Mouse (Mus musculus) macrophage (primary cell): Measurements from ENCODE around the gene Prom1. TPM values are rescaled to one million over a fixed set of nuclear protein-coding genes. Genes with fewer than 3 reads are reported as not detected.
"Not testable (repeated sequence)": the region's sequence is repeated elsewhere in the genome, so short reads cannot be mapped to it uniquely, and the experiment has no call there.

Experiments
- H3K27ac ChIP-seq: fragments of 350-480 bp; formaldehyde crosslinking; 2 replicates; pipeline ENCODE4 v1.9.0; 2021
- H3K36me3 ChIP-seq: fragments of 350-480 bp; formaldehyde crosslinking; 2 replicates; pipeline ENCODE4 v1.9.0; 2021; ENCODE audit errors: inconsistent target
- H3K4me3 ChIP-seq: fragments of 350-480 bp; formaldehyde crosslinking; 2 replicates; pipeline ENCODE4 v1.9.0; 2021; ENCODE audit errors: inconsistent target
- H3K79me2 ChIP-seq: fragments of 350-480 bp; formaldehyde crosslinking; 2 replicates; pipeline ENCODE4 v1.9.0; 2021; ENCODE audit errors: inconsistent target
- WGBS: methylation state at CpG from one replicate; pipeline ENCODE4 v1.1.7; 2026; ENCODE audit warnings: inconsistent platforms; ENCODE audit not compliant: missing documents; 5-methylcytosine and 5-hydroxymethylcytosine counted together
- polyA plus RNA-seq: library from polyadenylated mRNA; stranded (reverse); fragments of 250-400 nt; gene quantifications from 3 replicates; pipeline ENCODE4 v1.2.4, GENCODE M21; 2018; ENCODE audit warnings: inconsistent platforms
- total RNA-seq, 78 experiments: library from RNA; depleted of rRNA; stranded (reverse); fragments of 250-400 nt; gene quantifications; 1 replicate in 9 of 78; 2 replicates in 24 of 78; 3 replicates in 43 of 78; 4 replicates in 2 of 78; pipeline ENCODE4 v1.2.4; 2018; ENCODE audit warnings: inconsistent platforms in 56 of 78

Prom1 gene
- not detected for total RNA-seq (2018; cell fraction: chromatin; rRNA removed)
- total RNA-seq (2018; cell fraction: cytosol; rRNA removed) = under 1 TPM in 6 of 26 experiments, not detected in 20; 0.05 to 0.32 (median 0.11) TPM
- 1 to 10 TPM in 1 of 26 experiments, under 1 TPM in 1, not detected in 24; 0.72 to 1.2 TPM for total RNA-seq (2018; cell fraction: nucleus; rRNA removed)
- 0.20 TPM in 1 of 3 replicates, not detected in the others for polyA plus RNA-seq

DNA sequence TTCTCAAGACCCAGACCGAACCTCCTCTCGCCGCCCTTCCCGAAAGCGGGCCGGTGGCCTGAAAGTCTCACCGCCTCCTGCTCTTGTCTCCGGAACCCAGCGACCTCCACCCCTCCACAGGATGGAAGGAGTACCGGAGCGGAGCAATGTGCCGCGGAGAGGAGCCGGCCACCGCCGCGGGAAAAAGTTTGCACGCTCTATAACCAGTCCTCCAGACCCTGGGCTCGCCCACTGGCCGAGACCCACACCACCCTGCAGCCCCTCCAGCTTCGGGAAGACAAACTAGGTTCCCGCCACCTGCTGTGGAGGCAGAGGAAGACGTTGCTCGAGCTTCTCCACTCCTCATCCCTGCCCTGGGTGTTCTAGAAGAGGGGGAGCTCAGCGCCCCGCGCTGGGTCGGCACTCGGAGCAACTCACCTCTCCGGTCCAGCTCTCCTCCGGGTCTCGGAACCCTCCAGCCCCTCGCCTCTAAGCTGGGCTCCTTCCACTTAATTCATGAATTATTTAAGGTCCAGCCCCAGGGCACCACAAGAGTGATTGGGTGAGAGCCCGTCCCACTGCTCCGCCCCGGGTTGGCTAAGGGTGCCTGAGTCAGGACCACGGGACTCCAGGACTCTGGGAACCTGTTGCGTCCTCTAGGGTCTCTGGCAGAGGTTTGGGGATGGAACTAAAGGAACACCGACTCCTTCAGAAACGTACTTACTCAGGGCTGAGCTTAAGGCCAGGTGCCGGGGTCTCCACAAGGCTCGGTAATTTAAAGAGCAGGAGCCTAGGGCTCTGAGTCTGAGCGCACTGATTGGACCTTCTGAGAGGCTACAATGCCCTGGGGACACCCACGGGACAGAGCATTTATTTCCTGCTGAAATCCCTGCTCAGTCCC is at the start of gene Prom1:
Gene Prom1, minus strand, starts transcription at position 802 of the 880 bp plus-strand sequence.
- Histone ChIP-seq H3K27ac (no peak within 1 kb of the TSS), H3K4me3 (no peak within 1 kb of the TSS), H3K36me3 (no peaks in the 10 kb centered on the region), H3K79me2 (no peaks in the 10 kb centered on the region)
- WGBS = 12% methylated on average over 43 of the region's 44 CpGs

DNA sequence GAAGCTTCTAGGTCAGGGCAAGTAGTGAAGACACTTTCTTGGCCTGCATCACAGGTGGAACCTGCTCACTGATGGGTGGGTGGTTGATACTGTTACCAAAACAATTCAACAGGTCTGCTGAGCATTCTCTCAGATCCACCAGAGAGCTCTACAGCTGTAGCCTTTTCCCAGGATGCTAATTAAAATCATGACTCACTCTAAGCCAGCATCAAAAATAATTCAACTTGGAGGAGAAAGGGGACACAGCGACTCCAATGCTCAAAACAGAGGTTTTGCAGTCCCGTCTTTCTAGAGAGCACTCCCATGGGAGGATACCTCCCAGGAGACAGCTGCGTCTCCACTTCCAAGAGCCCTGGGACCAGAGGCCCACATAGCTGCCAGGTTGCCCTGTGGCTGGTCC is 45.9 kb upstream of the Prom1 start:
- WGBS = 100% methylated on average over 3 of the region's 3 CpGs

DNA sequence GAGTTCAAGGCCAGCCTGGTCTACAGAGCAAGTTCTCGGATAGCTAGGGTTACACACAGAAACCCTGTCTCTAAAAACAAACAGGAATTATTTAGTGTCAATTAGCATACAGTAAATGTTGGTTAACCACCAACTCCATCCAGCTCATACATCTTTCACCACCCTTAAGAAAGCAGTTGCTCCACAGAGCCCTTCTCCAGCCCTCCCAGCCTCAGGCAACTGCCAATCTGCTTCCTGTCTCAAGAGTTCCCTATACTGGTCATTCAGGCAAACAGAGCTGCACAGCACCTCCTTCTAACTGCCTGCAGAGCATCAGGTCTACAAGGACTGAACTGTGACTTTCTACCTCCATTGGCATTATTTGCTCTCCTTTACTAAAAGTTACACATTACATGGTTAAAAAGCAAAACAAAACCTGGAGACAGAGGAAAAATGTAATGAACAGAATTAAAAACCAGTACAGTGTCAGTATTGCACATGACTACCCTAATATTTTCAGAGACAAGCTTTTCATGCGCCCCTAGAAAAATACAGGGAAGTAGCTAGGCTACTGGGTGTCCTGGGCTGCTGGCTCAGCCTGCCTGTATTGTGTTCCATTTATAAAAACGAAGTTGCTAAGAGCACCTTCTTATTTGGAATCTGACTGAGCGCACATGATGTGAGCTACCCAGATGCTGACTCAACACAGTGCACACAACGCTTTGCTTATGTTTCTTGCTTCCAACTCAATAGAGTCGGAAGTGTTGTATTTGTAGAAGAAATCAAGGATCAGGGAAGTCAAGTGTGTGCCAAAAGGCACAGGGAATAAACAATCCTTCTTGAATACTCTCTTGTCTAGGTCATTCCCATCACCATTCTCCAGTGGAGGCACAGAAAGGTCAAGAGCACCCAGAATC is 44.9 kb upstream of the Prom1 start:
- no peaks in the 10 kb centered on the region for H3K79me2 ChIP-seq
- 47% methylated on average over 6 of the region's 6 CpGs for WGBS
- no peak overlapping the region for H3K27ac ChIP-seq
- H3K36me3 ChIP-seq = no peaks in the 10 kb centered on the region
- H3K4me3 ChIP-seq = no peak overlapping the region

More for the DNA sequence above, 45.9 kb upstream of the Prom1 start:
- H3K36me3 ChIP-seq = no peaks in the 10 kb centered on the region
- no peak overlapping the region for H3K4me3 ChIP-seq
- H3K27ac ChIP-seq = no peak overlapping the region
- H3K79me2 ChIP-seq = no peaks in the 10 kb centered on the region

DNA sequence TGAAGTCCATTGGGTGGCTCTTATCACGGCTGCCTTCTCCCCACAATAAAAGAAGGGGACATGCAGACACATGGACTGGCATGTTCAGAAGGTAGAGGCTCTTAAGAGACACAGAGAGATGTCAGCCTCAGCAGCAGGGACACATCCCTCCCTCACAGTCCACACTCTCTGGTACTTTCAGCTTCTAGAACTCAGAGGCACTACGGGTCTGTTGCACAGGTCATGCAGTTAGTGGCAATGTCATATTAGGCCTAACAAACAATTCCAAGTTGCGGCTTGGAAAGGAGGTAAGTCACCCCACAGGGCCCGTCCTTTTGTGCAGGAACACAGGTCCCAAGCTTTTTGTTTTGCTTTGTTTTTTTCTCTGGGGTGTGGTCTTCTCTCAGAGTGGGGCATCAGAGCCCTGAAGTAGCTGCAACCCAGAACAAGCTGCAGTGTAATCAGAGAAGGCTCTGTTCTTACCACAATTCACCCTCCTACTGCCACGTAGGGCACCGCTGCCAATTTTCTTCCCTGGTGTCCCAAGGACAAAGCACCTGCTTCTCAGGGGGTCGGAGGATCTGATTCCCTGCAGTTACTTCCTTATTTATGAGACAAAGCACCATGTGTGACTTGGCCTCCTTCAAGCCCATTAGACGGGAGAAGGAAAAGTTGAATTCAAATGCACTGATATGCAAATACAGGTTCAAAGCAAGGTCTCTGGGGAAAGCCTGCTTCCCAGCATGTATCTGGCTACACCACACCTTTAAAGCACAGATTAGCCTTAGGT is 41.8 kb upstream of the Prom1 start:
- H3K4me3 ChIP-seq = no peak overlapping the region
- H3K36me3 ChIP-seq = no peaks in the 10 kb centered on the region
- 76% methylated on average over 8 of the region's 8 CpGs for WGBS
- H3K79me2 ChIP-seq = no peaks in the 10 kb centered on the region
- H3K27ac ChIP-seq = no peak overlapping the region

DNA sequence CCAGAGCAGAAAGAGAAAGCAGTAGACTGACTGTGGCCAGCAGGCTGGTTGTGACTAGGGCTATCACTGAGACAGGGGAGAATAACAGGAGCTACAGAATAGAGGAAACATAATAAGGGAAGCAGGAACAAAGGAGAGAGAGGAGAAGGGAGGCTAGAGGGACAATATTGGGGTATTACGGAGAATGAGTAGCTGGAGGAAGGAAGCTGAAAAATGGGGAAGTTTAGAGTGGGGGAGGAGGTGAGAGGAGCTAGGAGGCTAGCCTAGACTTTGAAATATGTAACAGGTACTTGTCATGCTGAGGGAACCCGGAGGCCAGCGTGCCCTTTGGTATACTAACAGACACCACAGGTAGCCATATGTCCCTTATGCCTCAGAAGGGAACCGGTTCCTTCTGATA is 25.7 kb upstream of the Prom1 start:
- Histone ChIP-seq H3K36me3 (no peaks in the 10 kb centered on the region), H3K27ac (no peak overlapping the region), H3K4me3 (no peak overlapping the region), H3K79me2 (no peaks in the 10 kb centered on the region)
- WGBS = 31% methylated on average over 4 of the region's 4 CpGs

DNA sequence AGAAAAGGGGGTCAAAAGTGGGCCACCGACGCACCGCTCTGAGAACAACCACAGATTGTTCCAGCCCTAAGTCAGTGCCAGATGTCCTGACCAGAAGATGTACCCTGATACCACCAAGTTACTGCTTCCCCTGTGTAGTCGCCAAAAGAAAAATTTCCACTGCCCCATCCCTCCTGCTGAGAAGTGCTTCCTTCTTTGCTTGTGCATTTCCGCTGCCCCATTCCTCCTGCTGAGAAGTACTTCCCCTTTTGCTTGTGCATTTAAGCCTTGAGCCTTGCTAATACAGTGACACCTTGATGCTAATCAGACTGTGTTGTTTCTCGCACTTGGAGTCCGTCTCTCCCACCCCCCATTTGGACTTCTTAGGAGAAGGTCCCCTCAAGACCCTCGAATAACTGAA is 24.7 kb upstream of the Prom1 start:
- H3K79me2 ChIP-seq, H3K27ac ChIP-seq, H3K4me3 ChIP-seq, H3K36me3 ChIP-seq: not testable (repeated sequence)
- 100% methylated on average over 5 of the region's 8 CpGs for WGBS

DNA sequence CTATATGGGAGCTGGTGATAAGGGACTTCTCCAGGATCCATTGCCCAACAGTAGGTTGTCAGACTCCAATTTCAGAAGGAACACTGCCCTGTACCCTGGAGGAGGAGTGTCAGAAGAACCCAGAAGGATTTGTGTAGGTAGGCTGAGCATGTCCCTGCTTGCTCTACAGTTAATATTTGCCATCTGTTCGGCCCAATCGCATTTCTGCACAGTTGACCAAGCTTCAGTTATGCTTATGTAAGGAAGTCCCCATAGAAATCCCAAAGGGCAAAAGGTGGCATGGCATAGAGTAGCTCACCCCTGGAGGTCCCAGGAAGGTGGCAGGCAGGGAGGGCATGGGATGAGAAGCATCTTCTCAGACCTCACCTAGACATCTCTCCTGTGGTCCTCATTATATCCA is 19.6 kb upstream of the Prom1 start:
- Histone ChIP-seq H3K27ac (no peak overlapping the region), H3K79me2 (no peaks in the 10 kb centered on the region), H3K36me3 (no peaks in the 10 kb centered on the region), H3K4me3 (no peak overlapping the region)
- 95% methylated on average over 2 of the region's 2 CpGs for WGBS

DNA sequence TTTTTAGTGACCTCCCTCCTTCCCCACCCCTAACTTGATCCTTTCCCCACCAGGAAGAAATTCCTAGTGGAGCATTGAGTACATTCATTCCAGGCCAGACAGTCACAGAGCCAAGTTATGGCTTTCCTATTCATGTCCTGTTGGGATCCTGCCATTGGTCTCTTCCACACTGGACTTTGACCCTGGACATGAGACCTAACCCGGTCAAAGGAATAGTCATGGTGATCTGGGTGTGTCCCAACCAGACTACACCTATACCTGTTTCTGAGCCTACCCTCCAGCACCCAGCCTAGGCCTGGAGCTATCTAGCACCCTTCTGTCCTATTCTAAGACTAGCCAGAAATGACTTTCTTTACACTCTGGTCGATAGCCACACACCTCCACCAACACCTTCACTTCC is 11.3 kb upstream of the Prom1 start:
- Histone ChIP-seq H3K27ac (no peak overlapping the region), H3K4me3 (no peak overlapping the region)
- 83% methylated on average over 2 of the region's 2 CpGs for WGBS

DNA sequence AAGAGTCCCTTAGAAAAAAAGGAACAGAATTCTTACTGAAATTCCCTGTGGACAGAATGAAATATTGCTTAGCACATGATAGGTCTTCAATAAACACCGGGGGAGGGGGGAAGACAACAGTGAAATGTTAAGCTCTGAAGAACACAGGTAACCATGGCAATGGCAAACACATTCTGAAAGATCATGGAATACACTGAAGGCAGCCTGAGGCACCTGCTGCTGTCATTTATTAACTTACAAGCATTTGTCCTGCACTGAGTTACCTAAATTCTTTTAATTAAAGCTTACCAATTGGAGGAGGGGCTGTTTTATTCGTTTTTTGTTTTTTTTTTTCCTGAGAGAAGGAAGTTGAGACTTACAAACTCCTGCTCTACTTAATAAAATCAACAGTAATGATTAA is 7.3 kb upstream of the Prom1 start:
- Histone ChIP-seq H3K27ac (no peak overlapping the region), H3K4me3 (no peak overlapping the region), H3K36me3 (no peaks in the 10 kb centered on the region), H3K79me2 (no peaks in the 10 kb centered on the region)
- WGBS = 72% methylated on average over 2 of the region's 2 CpGs

More for the DNA sequence above, 11.3 kb upstream of the Prom1 start:
- H3K36me3 ChIP-seq = no peaks in the 10 kb centered on the region
- H3K79me2 ChIP-seq = no peaks in the 10 kb centered on the region

DNA sequence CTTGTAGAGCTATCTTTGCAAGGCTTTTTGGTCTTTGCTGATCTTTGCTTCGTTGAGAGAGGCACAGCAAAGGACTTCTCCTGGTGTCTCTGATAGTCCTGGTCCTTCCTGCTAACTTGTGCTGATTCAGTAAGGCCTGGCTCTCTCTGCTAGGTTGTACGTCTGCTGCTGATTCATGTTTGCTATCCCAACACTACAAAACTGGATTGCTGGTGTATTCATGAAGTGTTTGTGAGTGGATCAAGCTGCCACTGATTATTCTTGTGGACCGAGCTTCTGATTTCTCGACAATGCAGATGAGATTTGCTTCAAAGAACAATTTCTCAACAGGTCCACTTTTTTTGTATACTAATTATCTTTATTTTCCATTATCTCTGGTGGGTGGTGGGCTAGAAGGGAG is 6.3 kb upstream of the Prom1 start:
- Histone ChIP-seq H3K27ac (no peak overlapping the region), H3K36me3 (no peaks in the 10 kb centered on the region), H3K4me3 (no peak overlapping the region), H3K79me2 (no peaks in the 10 kb centered on the region)
- 93% methylated on average over 4 of the region's 4 CpGs for WGBS

DNA sequence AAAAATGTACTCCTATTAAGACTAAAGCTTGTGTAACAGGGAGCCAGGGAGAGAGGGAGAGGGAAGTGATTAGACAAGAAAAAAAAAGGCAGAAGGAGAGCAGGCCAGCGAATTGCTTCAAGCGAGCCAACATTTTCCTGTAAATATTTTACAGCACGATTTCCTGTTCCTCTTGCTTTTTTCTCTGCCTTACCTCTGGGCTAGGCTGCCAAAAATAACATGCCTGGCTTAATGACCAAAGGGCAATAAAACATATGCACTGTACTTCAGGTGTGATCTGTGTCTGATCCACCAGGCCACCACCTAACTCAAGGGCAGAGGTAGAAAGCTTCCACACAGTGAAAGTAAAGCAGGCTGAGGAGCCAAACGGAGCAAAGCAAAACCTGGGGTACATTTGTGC is 3.4 kb upstream of the Prom1 start:
- 17% methylated on average over 4 of the region's 4 CpGs for WGBS
- no peak overlapping the region for H3K27ac ChIP-seq
- no peak overlapping the region for H3K4me3 ChIP-seq
- H3K36me3 ChIP-seq = no peaks in the 10 kb centered on the region
- no peaks in the 10 kb centered on the region for H3K79me2 ChIP-seq

DNA sequence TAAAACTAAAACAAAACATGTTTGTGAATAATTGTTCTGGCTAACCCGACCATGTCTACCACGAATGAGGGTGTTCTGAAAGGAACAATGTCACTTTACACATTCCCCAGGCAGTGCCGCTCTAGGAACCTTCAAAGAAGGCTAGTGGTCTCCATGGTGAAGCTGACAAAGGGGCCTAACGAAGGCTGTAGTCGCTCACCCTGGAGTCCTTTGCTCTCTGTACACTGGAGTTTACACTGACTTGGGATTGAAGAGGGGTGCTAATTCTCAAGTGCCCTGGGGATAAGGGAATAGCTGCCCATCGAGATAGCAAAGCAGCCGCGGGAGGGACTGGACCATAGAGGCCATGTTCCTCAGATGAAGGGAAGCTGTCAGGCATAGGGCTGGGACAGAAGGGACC is 2.9 kb upstream of the Prom1 start:
- no peak overlapping the region for H3K4me3 ChIP-seq
- 89% methylated on average over 8 of the region's 8 CpGs for WGBS
- H3K27ac ChIP-seq = no peak overlapping the region
- no peaks in the 10 kb centered on the region for H3K36me3 ChIP-seq
- H3K79me2 ChIP-seq = no peaks in the 10 kb centered on the region

DNA sequence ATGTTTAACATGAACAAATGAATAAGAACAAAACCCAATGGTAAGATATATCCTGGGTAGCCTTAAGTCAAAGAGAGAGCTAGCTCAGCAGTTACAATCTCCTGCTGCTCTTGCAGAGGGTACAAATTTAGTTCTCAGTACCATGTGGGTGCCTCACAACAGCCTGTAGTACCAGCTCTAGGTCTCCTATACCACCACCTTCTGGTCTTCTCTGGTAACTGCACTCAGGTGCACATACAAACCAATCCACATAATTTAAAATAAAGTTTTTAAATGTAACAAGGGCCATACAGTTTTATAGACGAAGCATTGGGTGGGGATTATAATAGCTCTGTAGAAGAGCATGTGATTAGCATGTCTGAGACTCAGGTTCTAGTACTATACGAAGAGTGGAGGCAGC is 2.3 kb upstream of the Prom1 start:
- Histone ChIP-seq H3K79me2 (no peaks in the 10 kb centered on the region), H3K4me3 (no peak overlapping the region), H3K27ac (no peak overlapping the region), H3K36me3 (no peaks in the 10 kb centered on the region)
- 92% methylated on average over 2 of the region's 2 CpGs for WGBS

DNA sequence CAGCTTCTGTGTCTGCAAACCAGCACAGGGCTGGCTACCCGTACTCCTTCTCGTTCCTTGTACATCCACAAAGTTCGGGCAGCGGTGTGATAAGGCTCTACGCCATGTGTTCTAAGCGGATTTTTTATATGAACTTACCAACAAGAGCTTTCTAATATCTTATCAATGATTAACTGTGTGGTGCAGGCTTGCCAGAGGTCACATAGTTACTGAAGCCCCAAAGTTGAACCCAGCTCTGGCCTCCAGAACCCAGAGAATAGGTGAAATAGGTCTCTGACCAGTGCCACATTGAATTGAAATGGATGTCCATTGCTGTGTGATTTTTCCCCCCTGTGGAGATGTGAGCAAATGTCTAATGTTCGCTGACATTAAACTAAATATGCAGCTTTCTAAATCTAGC is 1.3 kb upstream of the Prom1 start:
- 98% methylated on average over 7 of the region's 7 CpGs for WGBS
- Histone ChIP-seq H3K4me3 (no peak overlapping the region), H3K36me3 (no peaks in the 10 kb centered on the region), H3K79me2 (no peaks in the 10 kb centered on the region), H3K27ac (no peak overlapping the region)
